Mouse (Mus musculus): ENCODE data around the gene Gm10961.

GRCm38 (mm10) chr3:107586504-107586903 is 44.6 kb upstream of the Gm10961 start:
- no peak for TF ChIP-seq EP300 (IDR thresholded peaks at IDR 0.05; ENCODE audit: insufficient read depth, low read depth, low read length)
- TF ChIP-seq POLR2A (IDR thresholded peaks at IDR 0.05; ENCODE audit: insufficient read depth, low read length): no peak
